Mouse (Mus musculus) stomach, embryonic 14.5 days (tissue): ENCODE data around the gene Ostc. TPM values are rescaled to one million over a fixed set of nuclear protein-coding genes. Genes with fewer than 3 reads are reported as not detected.

ENCODE experiments used
- ATAC-seq: fragments of 200-750 bp; cut with Nextera tagmentation; 2 replicates; pipeline ENCODE4 v1.8.0; 2017; ENCODE audit warnings: low read depth, moderate TSS enrichment; ENCODE audit not compliant: insufficient number of reproducible peaks, insufficient read depth, low FRiP score
- H3K27ac ChIP-seq: fragments of 300-500 bp; sonication (generic); 2 replicates; pipeline ENCODE4 v1.5.1; 2014; ENCODE audit warnings: mild to moderate bottlenecking, low read length, moderate library complexity, mixed read lengths
- H3K27me3 ChIP-seq: fragments of 300-500 bp; sonication (generic); 2 replicates; pipeline ENCODE4 v1.6.1; 2014; ENCODE audit warnings: low read length, control low read depth, mixed read lengths; ENCODE audit not compliant: control insufficient read depth, insufficient read depth
- H3K36me3 ChIP-seq: fragments of 300-500 bp; sonication (generic); 2 replicates; pipeline ENCODE4 v1.6.1; 2014; ENCODE audit warnings: mild to moderate bottlenecking, control low read depth, low read length, moderate library complexity, mixed read lengths; ENCODE audit not compliant: control insufficient read depth, insufficient read depth
- H3K4me1 ChIP-seq: fragments of 300-500 bp; sonication (generic); 2 replicates; pipeline ENCODE4 v1.6.1; 2014; ENCODE audit warnings: low read length, control low read depth, mixed read lengths; ENCODE audit not compliant: control insufficient read depth, insufficient read depth
- H3K4me2 ChIP-seq: fragments of 300-500 bp; sonication (generic); replicated peaks from 2 replicates; pipeline ENCODE4 v1.6.1; 2014; ENCODE audit warnings: low read depth, low read length, control low read depth
- H3K4me3 ChIP-seq: fragments of 300-500 bp; sonication (generic); 2 replicates; pipeline ENCODE4 v1.5.1; 2014; ENCODE audit warnings: low read depth, low read length, control low read depth
- H3K9ac ChIP-seq: fragments of 300-500 bp; sonication (generic); replicated peaks from 2 replicates; pipeline ENCODE4 v1.6.1; 2014; ENCODE audit warnings: low read depth, mild to moderate bottlenecking, control low read depth, low read length, moderate library complexity, mixed read lengths
- H3K9me3 ChIP-seq: fragments of 300-500 bp; sonication (generic); 2 replicates; pipeline ENCODE4 v1.6.1; 2016; ENCODE audit warnings: low read depth, low read length, control low read depth; ENCODE audit not compliant: control insufficient read depth
- WGBS: fragments of 180-500 bp; shearing (Covaris S2); extraction: QIAGEN DNeasy Blood & Tissue Kit; methylation state at CpG from one replicate; pipeline ENCODE4 v1.1.7; 2014; 5-methylcytosine and 5-hydroxymethylcytosine counted together
- polyA plus RNA-seq: library from polyadenylated mRNA; unstranded; fragments of >200 nt; fragmentation: Nextera tagmentation; extraction: Ambion mirVana; gene quantifications from 2 replicates; pipeline ENCODE4 v1.2.1, GENCODE M21; 2014

The Ostc gene
- polyA plus RNA-seq, 1 experiment from 2014 or later = 374 TPM

GRCm38 (mm10) chr3:130694041-130694593 is 15.1 kb downstream of the Ostc start:
- Histone ChIP-seq H3K9me3 (no peaks in the 10 kb centered on the region), H3K4me2 (no peak overlapping the region), H3K27me3 (no peaks in the 10 kb centered on the region), H3K36me3 (peaks cover 23% of the 10 kb centered on the region), H3K27ac (no peak overlapping the region), H3K9ac (no peak overlapping the region), H3K4me3 (no peak overlapping the region), H3K4me1 (peaks cover 9% of the 10 kb centered on the region; the same call in 1 of the 2 replicates)
- 50% methylated on average over 9 of the region's 9 CpGs for WGBS
- ATAC-seq = no peak

GRCm38 (mm10) chr3:130691596-130692170 is 17.6 kb downstream of the Ostc start:
- 40% methylated on average over 12 of the region's 12 CpGs for WGBS
- ATAC-seq = no peak
- H3K4me1 ChIP-seq = peaks cover 9% of the 10 kb centered on the region; the same call in 1 of the 2 replicates
- peak overlapping the region; percentile 57 for H3K4me2 ChIP-seq
- no peak overlapping the region for H3K9ac ChIP-seq
- no peak overlapping the region for H3K27ac ChIP-seq
- peak overlapping the region; percentile 28 for H3K4me3 ChIP-seq
- H3K27me3 ChIP-seq = no peaks in the 10 kb centered on the region
- H3K9me3 ChIP-seq = no peaks in the 10 kb centered on the region
- H3K36me3 ChIP-seq = peaks cover 12% of the 10 kb centered on the region

GRCm38 (mm10) chr3:130690834-130691595 is 18.2 kb downstream of the Ostc start:
- Histone ChIP-seq H3K27me3 (no peaks in the 10 kb centered on the region), H3K27ac (peak overlapping the region; percentile 61), H3K4me1 (peaks cover 9% of the 10 kb centered on the region; the same call in 1 of the 2 replicates), H3K4me3 (peak overlapping the region; percentile 28), H3K36me3 (peaks cover 7% of the 10 kb centered on the region), H3K4me2 (peak overlapping the region; percentile 57), H3K9ac (0 out of 2 replicates have a peak overlapping the region, but pooled peaks have one; percentile 10), H3K9me3 (no peaks in the 10 kb centered on the region)
- WGBS = 13% methylated on average over 20 of the region's 20 CpGs
- ATAC-seq = peak; percentile 50; the same call in 1 of the 2 replicates

GRCm38 (mm10) chr3:130689630-130690029 is 19.6 kb downstream of the Ostc start:
- WGBS = 11% methylated on average over 12 of the region's 12 CpGs
- H3K4me2 ChIP-seq = no peak overlapping the region
- ATAC-seq = peak; percentile 60; the same call in 1 of the 2 replicates
- H3K4me3 ChIP-seq = no peak overlapping the region
- peaks cover under 1% of the 10 kb centered on the region; the same call in 1 of the 2 replicates for H3K36me3 ChIP-seq
- H3K9ac ChIP-seq = no peak overlapping the region
- H3K27me3 ChIP-seq = no peaks in the 10 kb centered on the region
- H3K9me3 ChIP-seq = no peaks in the 10 kb centered on the region
- H3K27ac ChIP-seq = no peak overlapping the region
- H3K4me1 ChIP-seq = peaks cover 9% of the 10 kb centered on the region; the same call in 1 of the 2 replicates

- Histone ChIP-seq H3K9ac (no peak overlapping the region), H3K9me3 (no peaks in the 10 kb centered on the region), H3K36me3 (no peaks in the 10 kb centered on the region), H3K4me2 (no peak overlapping the region), H3K27me3 (no peaks in the 10 kb centered on the region), H3K27ac (no peak overlapping the region), H3K4me1 (peaks cover 9% of the 10 kb centered on the region; the same call in 1 of the 2 replicates), H3K4me3 (no peak overlapping the region)
- WGBS = 100% methylated on average over 1 of the region's 1 CpGs
- ATAC-seq = no peak
Observed at GRCm38 (mm10) chr3:130687051-130687450, 22.2 kb downstream of the Ostc start.

GRCm38 (mm10) chr3:130685014-130685366 is 24.3 kb downstream of the Ostc start:
- Histone ChIP-seq H3K9ac (no peak overlapping the region), H3K27me3 (no peaks in the 10 kb centered on the region), H3K4me2 (no peak overlapping the region), H3K36me3 (no peaks in the 10 kb centered on the region), H3K4me3 (no peak overlapping the region), H3K4me1 (no peaks in the 10 kb centered on the region), H3K27ac (no peak overlapping the region), H3K9me3 (no peaks in the 10 kb centered on the region)
- no peak for ATAC-seq
- 83% methylated on average over 8 of the region's 8 CpGs for WGBS

GRCm38 (mm10) chr3:130684276-130685013 is 24.8 kb downstream of the Ostc start:
- ATAC-seq = no peak
- no peak overlapping the region for H3K9ac ChIP-seq
- H3K9me3 ChIP-seq = no peaks in the 10 kb centered on the region
- no peaks in the 10 kb centered on the region for H3K36me3 ChIP-seq
- H3K4me2 ChIP-seq = no peak overlapping the region
- H3K4me3 ChIP-seq = no peak overlapping the region
- no peak overlapping the region for H3K27ac ChIP-seq
- H3K27me3 ChIP-seq = no peaks in the 10 kb centered on the region
- 82% methylated on average over 9 of the region's 9 CpGs for WGBS
- no peaks in the 10 kb centered on the region for H3K4me1 ChIP-seq

- H3K27ac ChIP-seq = no peak overlapping the region
- H3K4me3 ChIP-seq = no peak overlapping the region
- H3K9ac ChIP-seq = no peak overlapping the region
- no peaks in the 10 kb centered on the region for H3K9me3 ChIP-seq
- no peak overlapping the region for H3K4me2 ChIP-seq
- H3K36me3 ChIP-seq = no peaks in the 10 kb centered on the region
- no peaks in the 10 kb centered on the region for H3K4me1 ChIP-seq
- no peak for ATAC-seq
- H3K27me3 ChIP-seq = no peaks in the 10 kb centered on the region
- WGBS = 77% methylated on average over 8 of the region's 8 CpGs
Observed at GRCm38 (mm10) chr3:130683836-130684235, 25.4 kb downstream of the Ostc start.
